Mouse (Mus musculus): ENCODE measurements around the gene Ttf2. TPM values are rescaled to one million over a fixed set of nuclear protein-coding genes. Genes with fewer than 3 reads are reported as not detected.

Gene Ttf2
- total and polyA plus RNA-seq, 3 experiments, result 1.6 to 2.0 (median 1.8) TPM

DNA sequence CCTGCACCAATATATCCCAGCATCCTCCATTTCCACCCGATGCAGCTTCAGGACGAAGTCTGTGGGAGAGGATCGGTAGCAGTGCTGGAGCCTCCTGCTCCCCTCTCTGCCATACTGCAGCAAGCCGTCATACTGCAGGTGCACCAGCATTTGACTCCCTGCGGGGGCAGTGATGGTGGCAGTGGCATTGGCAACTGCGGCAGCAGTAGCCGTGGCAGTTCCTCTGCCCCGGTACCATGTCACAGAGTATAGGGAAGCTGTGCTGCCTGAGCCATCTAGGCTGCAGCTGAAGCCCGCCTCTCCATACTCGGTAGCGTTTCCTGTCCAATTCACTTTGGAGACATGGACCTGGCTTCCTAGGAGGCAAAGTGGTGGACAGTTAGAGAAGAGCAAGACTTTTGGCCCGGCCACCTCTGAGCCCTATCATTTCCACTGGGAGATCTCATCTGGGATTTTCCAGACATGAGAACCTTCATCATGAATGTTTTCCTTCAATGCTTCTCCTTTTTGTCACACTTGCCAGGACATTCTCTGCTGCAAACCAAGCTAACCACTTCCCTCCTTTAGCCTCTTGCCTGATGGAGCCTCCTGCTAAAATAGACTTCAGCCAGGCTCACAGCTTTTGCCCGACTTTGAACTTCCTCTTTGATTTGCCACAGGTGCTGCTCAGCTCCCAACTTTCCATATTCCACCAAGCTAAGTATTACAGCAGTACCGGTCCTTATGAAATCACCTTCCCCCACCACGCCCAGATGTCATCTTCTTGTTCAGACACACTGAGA, 34.3 kb upstream of the Ttf2 start:
- DNase-seq, result peak in 1 of 2 experiments; percentile 10
- Histone ChIP-seq H3K4me3 (no peak overlapping the region), H3K4me1 (ENCODE audit: control insufficient read depth, insufficient read depth, low read length) (peaks cover 1% of the 10 kb centered on the region; the same call in 1 of the 2 replicates), H3K27me3 (ENCODE audit: control insufficient read depth, insufficient read depth, low read length) (no peaks in the 10 kb centered on the region), H3K9ac (ENCODE audit: low read depth, low read length) (no peak overlapping the region), H3K27ac (no peak overlapping the region), H3K36me3 (ENCODE audit: control insufficient read depth, insufficient read depth, low read length) (no peaks in the 10 kb centered on the region), H3K79me2 (replicated peaks; ENCODE audit: control insufficient read depth, insufficient read depth, low read length) (no peaks in the 10 kb centered on the region)
- TF ChIP-seq CTCF (IDR thresholded peaks at IDR 0.05) (no peak), POLR2A (IDR thresholded peaks at IDR 0.05; ENCODE audit: insufficient read depth, low read depth, low read length) (no peak), EP300 (IDR thresholded peaks at IDR 0.05; ENCODE audit: insufficient read depth, low read depth, low read length) (no peak)
- intact Hi-C loops (cut with DNase I), result no loop called here
- 76% methylated on average over 15 of the region's 15 CpGs for WGBS

DNA sequence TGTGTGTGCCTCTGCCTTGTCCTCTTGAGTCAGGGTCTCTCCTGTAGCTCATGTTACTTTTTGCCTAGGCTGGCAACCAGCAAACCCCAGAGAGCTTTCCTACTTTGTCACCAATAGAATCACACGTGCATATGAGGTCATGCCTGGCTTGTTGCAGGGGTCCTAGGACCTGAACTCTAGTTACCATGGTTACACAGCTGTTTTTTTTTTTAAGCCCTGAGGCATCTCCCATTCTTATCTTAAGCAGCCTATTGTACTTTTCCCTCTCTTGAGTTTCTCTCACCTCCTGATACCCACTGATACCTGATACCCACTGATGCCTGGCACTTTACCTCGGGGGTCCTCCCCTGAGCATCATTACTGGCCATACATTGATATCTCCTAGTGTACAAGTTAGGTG, 30.3 kb upstream of the Ttf2 start:
- 37% methylated on average over 2 of the region's 2 CpGs for WGBS
- peaks cover 7% of the 10 kb centered on the region for H3K4me1 ChIP-seq (ENCODE audit: control insufficient read depth, insufficient read depth, low read length)
- H3K4me3 ChIP-seq, result no peak overlapping the region
- no peaks in the 10 kb centered on the region for H3K27me3 ChIP-seq (ENCODE audit: control insufficient read depth, insufficient read depth, low read length)
- intact Hi-C loops (cut with DNase I), result loop anchor here (1.0 to 5.0 kb wide), 3 partner anchors 25 to 163 kb away; no protein-coding TSS in a partner anchor
- H3K9ac ChIP-seq (ENCODE audit: low read depth, low read length), result no peak overlapping the region
- TF ChIP-seq CTCF (IDR thresholded peaks at IDR 0.05) (no peak), EP300 (IDR thresholded peaks at IDR 0.05; ENCODE audit: insufficient read depth, low read depth, low read length) (no peak), POLR2A (IDR thresholded peaks at IDR 0.05; ENCODE audit: insufficient read depth, low read depth, low read length) (no peak)
- no peaks in the 10 kb centered on the region for H3K79me2 ChIP-seq (replicated peaks; ENCODE audit: control insufficient read depth, insufficient read depth, low read length)
- H3K36me3 ChIP-seq (ENCODE audit: control insufficient read depth, insufficient read depth, low read length), result peaks cover 3% of the 10 kb centered on the region
- DNase-seq, result no peak
- no peak overlapping the region for H3K27ac ChIP-seq

GRCm38 (mm10) chr3:100998904-100999340, 29.5 kb upstream of the Ttf2 start:
- Histone ChIP-seq H3K9ac (ENCODE audit: low read depth, low read length) (no peak overlapping the region), H3K27me3 (ENCODE audit: control insufficient read depth, insufficient read depth, low read length) (no peaks in the 10 kb centered on the region), H3K36me3 (ENCODE audit: control insufficient read depth, insufficient read depth, low read length) (peaks cover 3% of the 10 kb centered on the region), H3K4me1 (ENCODE audit: control insufficient read depth, insufficient read depth, low read length) (peaks cover 10% of the 10 kb centered on the region), H3K4me3 (no peak overlapping the region), H3K27ac (no peak overlapping the region), H3K79me2 (replicated peaks; ENCODE audit: control insufficient read depth, insufficient read depth, low read length) (no peaks in the 10 kb centered on the region)
- intact Hi-C loops (cut with DNase I), result loop anchor here (1.0 to 5.0 kb wide), 3 partner anchors 25 to 163 kb away; no protein-coding TSS in a partner anchor
- DNase-seq, result peak; percentile 68 to 72
- 20% methylated on average over 6 of the region's 6 CpGs for WGBS
- TF ChIP-seq CTCF (IDR thresholded peaks at IDR 0.05), result peak; percentile 91
- TF ChIP-seq EP300 (IDR thresholded peaks at IDR 0.05; ENCODE audit: insufficient read depth, low read depth, low read length), result peak; percentile 66; the same call in 1 of the 2 replicates
- TF ChIP-seq POLR2A (IDR thresholded peaks at IDR 0.05; ENCODE audit: insufficient read depth, low read depth, low read length), result no peak

GRCm38 (mm10) chr3:100997785-100998570, 28.5 kb upstream of the Ttf2 start:
- Histone ChIP-seq H3K27me3 (ENCODE audit: control insufficient read depth, insufficient read depth, low read length) (no peaks in the 10 kb centered on the region), H3K4me3 (no peak overlapping the region), H3K27ac (peak overlapping the region; percentile 38; the same call in 1 of the 2 replicates), H3K36me3 (ENCODE audit: control insufficient read depth, insufficient read depth, low read length) (peaks cover 3% of the 10 kb centered on the region), H3K9ac (ENCODE audit: low read depth, low read length) (no peak overlapping the region), H3K79me2 (replicated peaks; ENCODE audit: control insufficient read depth, insufficient read depth, low read length) (no peaks in the 10 kb centered on the region), H3K4me1 (ENCODE audit: control insufficient read depth, insufficient read depth, low read length) (peaks cover 15% of the 10 kb centered on the region)
- TF ChIP-seq CTCF (IDR thresholded peaks at IDR 0.05), result no peak
- no peak for TF ChIP-seq POLR2A (IDR thresholded peaks at IDR 0.05; ENCODE audit: insufficient read depth, low read depth, low read length)
- peak; percentile 37; the same call in 1 of the 2 replicates for TF ChIP-seq EP300 (IDR thresholded peaks at IDR 0.05; ENCODE audit: insufficient read depth, low read depth, low read length)
- 40% methylated on average over 10 of the region's 10 CpGs for WGBS
- intact Hi-C loops (cut with DNase I), result loop anchor here (5.0 kb wide), 2 partner anchors 74 to 164 kb away; no protein-coding TSS in a partner anchor
- DNase-seq, result peak; percentile 30 to 67

DNA sequence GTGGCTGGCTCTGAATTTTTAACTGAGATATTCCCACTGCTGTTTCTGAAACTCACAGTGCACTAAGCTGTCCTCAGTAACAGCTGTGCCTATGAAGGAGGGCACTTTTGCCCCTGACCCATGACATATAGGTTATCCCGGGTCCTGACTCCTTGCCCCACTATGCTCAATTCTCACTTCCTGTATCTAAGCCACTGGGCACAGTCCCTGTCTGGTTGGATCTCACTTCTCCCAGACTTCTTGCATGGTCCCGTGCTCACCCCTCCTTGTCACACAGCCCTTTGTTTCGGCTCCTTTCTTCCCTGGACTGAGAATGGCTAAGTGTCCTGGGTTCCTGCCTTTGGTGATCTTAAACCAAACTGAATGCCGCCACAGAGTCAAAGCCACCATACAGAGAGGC, 24.8 kb upstream of the Ttf2 start:
- Histone ChIP-seq H3K36me3 (ENCODE audit: control insufficient read depth, insufficient read depth, low read length) (peaks cover 3% of the 10 kb centered on the region), H3K27ac (peak overlapping the region; percentile 70), H3K27me3 (ENCODE audit: control insufficient read depth, insufficient read depth, low read length) (no peaks in the 10 kb centered on the region), H3K4me1 (ENCODE audit: control insufficient read depth, insufficient read depth, low read length) (peaks cover 15% of the 10 kb centered on the region), H3K79me2 (replicated peaks; ENCODE audit: control insufficient read depth, insufficient read depth, low read length) (no peaks in the 10 kb centered on the region), H3K9ac (ENCODE audit: low read depth, low read length) (no peak overlapping the region), H3K4me3 (no peak overlapping the region)
- no peak for DNase-seq
- TF ChIP-seq POLR2A (IDR thresholded peaks at IDR 0.05; ENCODE audit: insufficient read depth, low read depth, low read length) (no peak), EP300 (IDR thresholded peaks at IDR 0.05; ENCODE audit: insufficient read depth, low read depth, low read length) (no peak)
- WGBS, result 89% methylated on average over 4 of the region's 4 CpGs
- intact Hi-C loops (cut with DNase I), result no loop called here

Data from heart, adult 2 months (tissue).